Mouse (Mus musculus) lung, postnatal 4 days (tissue): ENCODE measurements around the gene Anapc16.
A peak's percentile ranks its signal among the peaks of the same experiment; 100 is the strongest.

Experiments
- DNase-seq, 2 experiments: peaks; one replicate each; pipeline ENCODE4 v3.0.0; 2021

The Anapc16 gene

GRCm38 (mm10) chr10:59969821-59970449 lies 33.0 kb downstream of the Anapc16 start:
- DNase-seq: peak; percentile 76 to 77

- DNase-seq: no peak
These were observed 35.5 kb downstream of the Anapc16 start for GRCm38 (mm10) chr10:59967309-59967942.

DNA sequence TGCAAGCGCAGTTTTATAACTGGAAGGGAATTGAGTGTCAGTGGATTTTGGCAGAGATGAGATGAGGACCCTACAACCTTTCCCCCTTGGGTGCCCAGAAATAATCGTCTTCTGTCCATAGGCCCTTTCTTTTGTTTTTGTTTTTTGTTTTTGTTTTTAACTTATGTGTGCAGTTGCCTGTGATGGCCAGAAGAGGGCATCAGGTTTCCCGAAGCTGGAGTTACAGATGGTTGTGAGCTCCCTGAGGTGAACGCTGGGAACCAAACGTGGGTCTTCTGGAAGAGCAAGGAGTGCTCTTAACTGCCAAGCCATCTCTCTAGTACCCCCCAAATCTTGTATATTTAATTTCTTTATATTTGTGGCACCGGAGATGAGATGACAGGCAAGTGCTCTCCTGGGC lies 36.2 kb downstream of the Anapc16 start:
- DNase-seq: no peak

GRCm38 (mm10) chr10:59965788-59966187 lies 37.1 kb downstream of the Anapc16 start:
- DNase-seq: no peak

- no peak for DNase-seq
These were observed 37.6 kb downstream of the Anapc16 start for GRCm38 (mm10) chr10:59965362-59965695.

DNA sequence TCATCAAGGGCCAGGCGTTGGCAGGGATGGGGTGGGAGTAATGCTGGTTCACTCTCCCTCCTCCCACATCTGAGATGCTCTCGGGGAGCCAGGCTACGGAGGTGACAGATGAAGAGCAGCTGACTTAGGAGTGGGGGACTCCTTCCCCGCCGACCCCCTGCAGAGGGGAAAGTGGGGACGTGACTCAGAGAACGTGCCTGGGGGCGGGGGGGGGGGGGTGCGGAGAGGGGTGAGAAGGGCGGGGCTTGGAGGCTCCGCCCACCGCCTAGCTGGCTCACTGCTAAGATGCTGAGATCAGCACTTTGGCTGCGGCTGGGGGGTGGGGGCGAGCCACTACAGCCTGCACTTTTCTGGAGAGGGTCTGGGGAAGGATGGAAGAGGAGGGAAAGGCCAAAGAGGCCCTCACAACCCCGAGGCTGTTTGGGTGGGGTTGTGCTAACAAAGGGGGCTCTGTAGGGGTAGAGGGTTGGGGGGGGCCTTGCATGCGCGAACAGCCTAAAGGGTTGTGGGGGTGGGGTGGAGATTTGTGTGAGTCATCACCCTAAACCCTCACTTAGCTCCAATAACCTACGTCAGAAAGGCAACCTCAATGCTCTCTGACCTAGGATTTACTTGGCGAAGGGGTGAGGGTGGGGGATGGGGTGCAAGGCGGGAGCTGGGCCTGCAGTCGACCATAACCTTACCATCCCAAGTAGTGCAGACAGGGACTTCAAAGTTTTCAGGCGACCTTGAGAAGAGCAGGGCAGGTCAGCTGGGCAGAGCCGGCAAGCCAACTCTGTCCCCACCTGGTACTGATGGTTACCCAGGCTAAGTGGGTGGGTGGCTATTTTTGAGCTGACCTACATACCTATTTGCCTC lies 38.2 kb downstream of the Anapc16 start:
- DNase-seq: no peak

DNA sequence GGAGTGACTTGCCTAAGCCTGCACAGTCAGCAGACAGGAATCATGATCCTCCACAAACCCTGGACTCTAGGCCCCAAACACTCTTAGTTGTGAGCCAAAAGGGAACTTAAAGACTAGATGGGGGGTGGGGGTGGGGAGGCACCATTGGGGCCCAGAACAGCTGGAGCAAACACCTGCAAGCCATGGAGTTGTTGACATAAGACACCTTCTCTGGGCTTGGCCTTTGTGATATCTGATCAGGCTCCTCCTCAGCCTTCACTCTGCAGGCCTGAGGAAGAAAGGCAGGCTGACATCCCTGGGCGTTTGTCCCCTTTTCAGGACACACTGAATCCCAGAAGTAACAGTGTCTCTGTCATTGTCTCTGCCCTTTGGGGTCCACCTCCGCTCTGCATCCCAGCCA lies 39.3 kb downstream of the Anapc16 start:
- DNase-seq: no peak

GRCm38 (mm10) chr10:59959517-59959916 lies 43.4 kb downstream of the Anapc16 start:
- DNase-seq: no peak

DNA sequence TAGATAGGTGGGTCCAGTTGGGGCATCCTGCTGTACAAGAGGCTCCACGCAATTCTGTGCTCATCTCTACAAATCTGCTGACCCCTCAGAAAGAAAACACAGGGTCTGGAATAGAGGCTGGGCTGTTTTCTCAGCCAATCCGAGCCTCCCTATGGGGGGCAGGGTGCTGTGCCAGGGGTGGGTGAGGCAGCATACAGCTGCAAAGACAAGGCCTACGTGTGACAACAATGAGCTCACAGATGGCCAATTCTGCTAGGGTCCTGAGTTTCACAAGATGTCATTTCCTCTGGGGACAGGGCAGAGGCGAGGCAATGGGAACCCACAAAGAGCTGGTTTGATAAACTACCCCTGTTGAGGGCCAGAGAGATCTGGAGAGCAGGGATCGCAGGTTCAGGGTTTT lies 44.5 kb downstream of the Anapc16 start:
- no peak for DNase-seq

DNA sequence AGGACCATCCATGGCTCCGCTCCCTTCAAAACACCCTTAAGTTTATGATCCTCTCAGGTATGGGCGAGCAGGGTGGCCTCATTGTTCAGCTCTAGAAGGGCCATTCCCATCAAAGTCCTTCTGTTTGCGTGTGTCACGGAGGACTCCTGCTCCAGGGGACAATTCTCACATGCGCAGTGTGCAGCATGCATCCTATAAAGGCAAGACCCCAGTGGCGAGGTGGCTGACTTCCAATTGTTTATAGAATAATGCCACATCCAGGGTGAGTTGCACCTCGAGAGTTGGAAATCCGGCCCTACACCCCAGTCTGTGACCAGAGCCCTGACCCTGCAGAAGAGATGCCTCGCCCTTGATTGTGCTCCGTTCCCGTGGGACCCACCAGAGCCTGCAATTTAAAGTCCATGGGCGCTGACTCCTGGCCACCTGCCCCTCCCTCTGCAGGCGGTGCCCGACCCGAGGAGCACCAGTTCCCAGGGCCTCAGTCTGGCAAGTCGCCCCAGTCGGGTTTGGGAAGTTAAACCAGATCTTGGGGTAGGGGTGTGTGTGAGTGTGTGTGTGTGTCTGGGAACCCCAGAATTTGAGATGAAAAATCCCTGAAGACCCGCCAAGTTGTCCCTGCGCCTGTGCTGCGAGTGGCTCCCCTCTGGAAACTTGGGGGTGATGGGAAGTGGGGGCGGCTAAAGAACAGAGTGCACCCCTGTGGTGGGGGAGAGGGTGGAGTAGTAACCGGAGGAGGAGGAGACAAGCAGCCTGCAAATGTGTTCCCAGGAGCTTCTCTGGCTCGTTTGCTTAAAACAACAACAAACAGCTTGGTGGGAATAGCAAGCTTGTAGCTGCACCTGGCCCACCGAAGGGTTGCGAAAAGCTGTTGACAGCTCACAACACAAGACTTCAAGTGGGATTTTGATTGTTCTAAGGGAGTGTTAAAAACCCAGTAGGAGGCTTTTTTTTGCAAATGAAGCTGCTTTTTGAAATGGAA lies 45.5 kb downstream of the Anapc16 start:
- DNase-seq: peak in 1 of 2 experiments; percentile 43

DNA sequence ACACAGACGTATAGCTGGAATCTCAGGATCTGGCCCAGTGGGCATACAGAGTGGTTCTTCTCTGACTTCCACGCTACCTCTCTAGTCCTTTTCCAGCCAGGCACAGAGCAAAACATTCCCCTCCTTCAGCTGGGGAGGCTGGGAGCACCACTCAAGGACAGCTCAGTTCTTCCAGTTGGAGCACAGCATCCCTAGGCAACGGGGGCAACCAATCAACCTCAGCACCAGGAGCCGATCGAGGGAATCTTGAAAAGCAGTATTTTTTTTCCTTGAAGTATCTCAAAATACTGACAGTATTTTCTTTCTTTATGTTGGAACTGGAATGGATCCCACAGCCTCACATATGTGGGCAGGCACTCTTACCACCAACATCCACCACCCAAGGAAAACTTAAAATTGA lies 46.3 kb downstream of the Anapc16 start:
- no peak for DNase-seq

GRCm38 (mm10) chr10:59953564-59954039 lies 49.3 kb downstream of the Anapc16 start:
- DNase-seq: no peak

DNA sequence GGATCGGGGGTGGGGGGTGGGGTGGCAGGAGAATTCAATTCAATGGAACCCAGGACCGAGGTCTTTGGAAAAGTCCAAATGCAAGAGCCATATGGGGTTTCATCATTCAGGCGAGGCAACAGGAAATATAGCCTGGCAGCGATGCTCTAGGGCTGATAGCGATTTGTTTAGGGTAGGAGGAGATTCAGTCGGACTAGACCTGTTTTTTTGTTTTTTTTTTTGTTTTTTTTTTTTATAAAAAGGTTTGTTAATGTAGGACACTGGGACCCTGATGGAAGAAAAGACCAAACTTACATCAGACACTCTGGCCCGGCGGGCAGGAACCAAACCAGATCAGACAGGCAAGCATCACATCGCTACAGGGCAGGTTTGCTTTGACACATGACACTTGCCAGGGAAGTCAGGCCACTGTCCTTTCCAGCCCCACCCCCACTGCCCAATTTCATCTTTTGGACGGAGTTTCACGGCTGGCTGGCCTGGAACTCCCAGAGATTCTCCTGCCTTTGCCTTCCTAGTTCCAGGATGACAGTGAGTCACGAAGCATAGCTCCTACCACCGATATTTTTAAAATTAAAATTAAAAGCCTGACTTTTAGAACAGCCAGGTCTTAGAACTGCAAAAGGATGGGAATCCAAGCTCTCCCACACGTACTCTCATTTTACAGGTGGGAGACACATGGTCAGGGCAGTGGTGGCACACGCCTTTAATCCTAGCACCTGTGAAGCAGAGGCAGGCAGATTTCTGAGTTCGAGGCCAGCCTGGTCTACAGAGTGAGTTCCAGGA lies 50.0 kb downstream of the Anapc16 start:
- no peak for DNase-seq

- peak; percentile 62 to 76 for DNase-seq
These were observed 50.7 kb downstream of the Anapc16 start for GRCm38 (mm10) chr10:59952152-59952780.

DNA sequence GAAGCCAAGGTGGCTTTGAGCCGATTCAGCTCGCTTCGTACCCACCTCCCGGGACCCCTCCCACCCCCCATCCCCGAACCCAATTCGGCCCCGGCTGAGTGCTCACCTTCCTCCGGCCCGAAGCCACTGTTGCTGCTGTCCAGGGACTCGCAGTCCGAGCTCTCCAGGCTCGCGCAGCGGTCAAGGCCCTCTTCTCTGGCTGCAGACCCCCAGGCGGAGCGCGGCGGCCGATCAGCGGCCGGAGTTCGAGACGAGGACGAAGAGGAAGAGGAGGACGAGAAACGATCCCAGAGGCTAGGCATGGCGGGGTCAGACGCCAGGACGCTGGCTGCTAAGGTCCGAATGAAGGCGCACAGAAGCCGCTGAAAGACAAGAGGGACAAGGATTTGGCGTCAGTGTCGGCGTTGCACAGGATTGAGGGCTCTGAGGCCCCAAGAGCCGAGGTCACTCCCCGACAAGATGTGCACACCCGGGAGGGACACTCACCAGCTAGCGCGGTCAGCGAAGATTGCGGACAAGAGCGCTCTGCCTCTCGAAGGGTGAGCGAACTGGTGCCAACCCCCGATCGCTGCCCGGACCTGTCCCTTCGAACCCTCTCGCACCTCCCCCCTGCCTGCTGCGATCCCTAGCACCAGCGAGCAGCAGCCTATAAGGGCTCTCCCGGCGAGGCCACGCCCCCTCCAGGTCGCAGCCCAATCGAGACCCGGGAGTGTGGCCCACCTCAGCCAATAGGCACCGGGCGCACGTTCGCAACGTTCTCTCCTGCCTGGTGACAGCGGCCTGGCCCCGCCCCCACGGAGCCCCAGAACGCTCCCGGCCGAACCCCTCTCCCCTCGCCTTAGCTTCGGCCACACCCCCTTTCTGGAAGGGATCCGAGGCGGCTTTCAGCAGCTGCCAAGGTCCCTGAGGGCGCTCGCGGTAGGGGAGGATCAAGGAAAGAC lies 51.5 kb downstream of the Anapc16 start, which contains the start of gene Ddit4:
Gene Ddit4, minus strand, starts transcription at position 624 of the 941 bp plus-strand sequence.
- DNase-seq: peak; percentile 99 to 100

DNA sequence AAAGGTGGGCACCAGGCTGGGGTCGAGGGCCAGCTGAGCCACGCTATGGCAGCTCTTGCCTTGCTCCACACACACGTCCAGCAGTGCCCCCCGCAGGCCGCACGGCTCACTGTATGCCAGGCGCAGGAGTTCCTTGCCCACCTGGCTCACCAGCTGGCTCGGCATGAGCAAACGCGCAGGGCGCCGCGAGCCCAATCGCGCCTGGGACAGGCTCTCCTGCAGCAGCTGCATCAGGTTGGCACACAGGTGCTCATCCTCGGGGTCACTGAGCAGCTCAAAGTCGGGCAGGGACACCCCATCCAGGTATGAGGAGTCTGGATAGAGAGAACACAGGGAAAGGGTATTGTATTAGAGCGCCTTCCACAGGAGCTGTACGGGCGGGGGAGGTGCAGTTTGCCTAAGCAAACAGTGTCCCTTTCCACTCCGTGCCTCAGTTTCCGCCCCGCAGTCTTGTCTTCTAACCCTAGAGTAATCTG lies 52.2 kb downstream of the Anapc16 start:
- peak; percentile 88 for DNase-seq

DNA sequence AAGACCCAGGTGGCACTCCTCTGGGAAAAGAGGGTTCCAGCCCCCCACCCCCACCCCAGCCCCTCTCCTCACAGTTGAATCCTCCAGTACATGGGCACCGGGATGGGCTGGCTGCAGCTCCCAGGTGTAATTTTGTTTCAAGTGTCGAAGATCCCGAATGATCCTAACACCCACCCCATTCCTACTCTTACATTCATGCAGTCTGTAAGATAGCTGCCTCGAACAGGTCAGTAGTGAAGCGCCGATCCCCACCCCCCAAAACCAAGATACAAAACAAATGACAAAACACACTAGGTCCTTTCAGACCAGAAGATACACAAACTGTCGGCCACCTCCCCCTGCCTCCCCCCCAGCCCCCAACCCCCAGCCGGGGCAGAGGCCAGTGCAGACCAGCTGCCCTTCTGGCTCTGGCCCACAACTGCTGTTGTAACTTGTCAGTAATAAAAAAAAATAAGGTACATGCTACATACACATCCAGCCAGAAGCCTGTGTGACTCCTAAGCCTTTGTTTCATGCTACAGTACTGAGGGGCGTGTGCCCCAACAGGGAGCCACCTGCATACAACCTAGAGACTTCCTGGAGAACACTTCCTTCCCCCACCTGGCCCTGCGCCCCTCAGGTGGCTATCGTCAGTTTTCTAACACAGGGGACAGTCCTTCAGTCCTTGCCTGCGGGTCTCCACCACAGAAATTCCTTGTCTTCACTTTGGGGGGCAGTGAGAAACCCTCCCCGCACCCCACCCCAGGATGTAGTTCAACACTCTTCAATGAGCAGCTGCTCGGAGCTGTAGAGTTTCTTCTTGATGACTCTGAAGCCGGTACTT lies 52.9 kb downstream of the Anapc16 start:
- no peak for DNase-seq

- DNase-seq: no peak
These were observed 53.7 kb downstream of the Anapc16 start for GRCm38 (mm10) chr10:59949255-59949648.
